Mouse (Mus musculus) forebrain, postnatal 0 days (tissue): Measurements from ENCODE around the gene Mnx1. TPM values are rescaled to one million over a fixed set of nuclear protein-coding genes. Genes with fewer than 3 reads are reported as not detected.

Experiments
- ATAC-seq: fragments of 200-750 bp; cut with Nextera tagmentation; 2 replicates; pipeline ENCODE4 v1.8.0; 2017; ENCODE audit warnings: mild to moderate bottlenecking, moderate library complexity
- DNase-seq: peaks from one replicate; pipeline ENCODE4 v3.0.0-alpha.2; 2015
- H3K27ac ChIP-seq: fragments of 300-500 bp; sonication (generic); 2 replicates; pipeline ENCODE4 v1.5.1; 2014; ENCODE audit warnings: low read depth, mild to moderate bottlenecking, antibody characterized with exemption, low read length, moderate library complexity, mixed read lengths
- H3K27me3 ChIP-seq: fragments of 300-500 bp; sonication (generic); 2 replicates; pipeline ENCODE4 v1.6.1; 2014; ENCODE audit warnings: mild to moderate bottlenecking, low read length, mixed read lengths; ENCODE audit not compliant: insufficient read depth
- H3K36me3 ChIP-seq: fragments of 300-500 bp; sonication (generic); 2 replicates; pipeline ENCODE4 v1.6.1; 2014; ENCODE audit warnings: mild to moderate bottlenecking, moderate library complexity; ENCODE audit not compliant: insufficient read depth
- H3K4me1 ChIP-seq: fragments of 300-500 bp; sonication (generic); 2 replicates; pipeline ENCODE4 v1.6.1; 2014; ENCODE audit warnings: antibody characterized with exemption; ENCODE audit not compliant: insufficient read depth
- H3K4me2 ChIP-seq: fragments of 300-500 bp; sonication (generic); 2 replicates; pipeline ENCODE4 v1.6.1; 2014; ENCODE audit warnings: low read depth, mild to moderate bottlenecking, moderate library complexity
- H3K4me3 ChIP-seq: fragments of 300-500 bp; sonication (generic); 2 replicates; pipeline ENCODE4 v1.5.1; 2014; ENCODE audit warnings: low read depth, low read length, mixed read lengths
- H3K9ac ChIP-seq: fragments of 300-500 bp; sonication (generic); 2 replicates; pipeline ENCODE4 v1.6.1; 2014; ENCODE audit warnings: mild to moderate bottlenecking
- H3K9me3 ChIP-seq: fragments of 300-500 bp; sonication (generic); 2 replicates; pipeline ENCODE4 v1.6.1; 2016; ENCODE audit warnings: low read length
- CTCF ChIP-seq: sonication (generic); IDR thresholded peaks from 2 replicates; pipeline ENCODE4 v1.5.1; 2016; ENCODE audit warnings: antibody characterized with exemption, control low read depth, low read depth
- WGBS: fragments of 180-500 bp; shearing (Covaris S2); extraction: QIAGEN DNeasy Blood & Tissue Kit; methylation state at CpG from one replicate; pipeline ENCODE4 v1.1.7; 2014; 5-methylcytosine and 5-hydroxymethylcytosine counted together
- polyA plus RNA-seq: library from polyadenylated mRNA; unstranded; fragments of >200 nt; fragmentation: Nextera tagmentation; extraction: Ambion mirVana; gene quantifications from 2 replicates; pipeline ENCODE4 v1.2.1, GENCODE M21; 2015
- total RNA-seq: library from RNA; depleted of rRNA; stranded (reverse); fragments of >200 nt; gene quantifications from 2 replicates; pipeline ENCODE4 v1.2.3, GENCODE M21; 2014

Mnx1 gene
- total and polyA plus RNA-seq, 2 experiments from 2014 or later, result not detected

DNA sequence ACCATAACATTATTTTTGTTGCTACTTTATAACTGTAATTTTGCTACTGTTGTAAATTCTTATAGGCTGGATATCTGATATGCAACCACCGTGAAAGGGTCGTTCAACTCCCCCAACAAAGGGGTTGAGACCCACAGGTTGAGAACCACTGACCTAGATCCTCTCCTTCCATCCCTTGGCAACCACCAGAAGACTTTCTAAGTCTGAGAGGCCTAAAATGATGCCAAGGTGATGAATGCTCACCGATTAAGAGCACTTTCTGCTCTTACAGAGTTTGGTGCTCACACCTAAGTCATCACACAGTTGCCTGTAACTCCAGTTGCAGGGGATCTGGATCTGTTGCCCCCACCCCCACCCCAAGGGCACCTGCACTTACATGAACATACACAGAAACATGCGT is 8.8 kb downstream of the Mnx1 start:
- H3K9me3 ChIP-seq, result no peaks in the 10 kb centered on the region
- no peak overlapping the region for H3K9ac ChIP-seq
- H3K4me3 ChIP-seq, result no peak overlapping the region
- TF ChIP-seq CTCF, result no peak
- ATAC-seq, result no peak
- H3K27ac ChIP-seq, result no peak overlapping the region
- H3K4me1 ChIP-seq, result peaks cover 5% of the 10 kb centered on the region; the same call in 1 of the 2 replicates
- H3K27me3 ChIP-seq, result peaks cover 76% of the 10 kb centered on the region
- no peak overlapping the region for H3K4me2 ChIP-seq
- H3K36me3 ChIP-seq, result no peaks in the 10 kb centered on the region
- DNase-seq, result no peak
- WGBS, result 5% methylated on average over 4 of the region's 4 CpGs

GRCm38 (mm10) chr5:29468351-29469065 is 9.8 kb downstream of the Mnx1 start:
- Histone ChIP-seq H3K4me3 (peak overlapping the region; percentile 31), H3K27me3 (peaks cover 67% of the 10 kb centered on the region), H3K9me3 (no peaks in the 10 kb centered on the region), H3K4me1 (peaks cover 5% of the 10 kb centered on the region; the same call in 1 of the 2 replicates), H3K27ac (no peak overlapping the region), H3K9ac (no peak overlapping the region), H3K36me3 (no peaks in the 10 kb centered on the region), H3K4me2 (peak overlapping the region; percentile 53)
- 2% methylated on average over 17 of the region's 17 CpGs for WGBS
- no peak for TF ChIP-seq CTCF
- DNase-seq, result peak; percentile 6
- no peak for ATAC-seq

DNA sequence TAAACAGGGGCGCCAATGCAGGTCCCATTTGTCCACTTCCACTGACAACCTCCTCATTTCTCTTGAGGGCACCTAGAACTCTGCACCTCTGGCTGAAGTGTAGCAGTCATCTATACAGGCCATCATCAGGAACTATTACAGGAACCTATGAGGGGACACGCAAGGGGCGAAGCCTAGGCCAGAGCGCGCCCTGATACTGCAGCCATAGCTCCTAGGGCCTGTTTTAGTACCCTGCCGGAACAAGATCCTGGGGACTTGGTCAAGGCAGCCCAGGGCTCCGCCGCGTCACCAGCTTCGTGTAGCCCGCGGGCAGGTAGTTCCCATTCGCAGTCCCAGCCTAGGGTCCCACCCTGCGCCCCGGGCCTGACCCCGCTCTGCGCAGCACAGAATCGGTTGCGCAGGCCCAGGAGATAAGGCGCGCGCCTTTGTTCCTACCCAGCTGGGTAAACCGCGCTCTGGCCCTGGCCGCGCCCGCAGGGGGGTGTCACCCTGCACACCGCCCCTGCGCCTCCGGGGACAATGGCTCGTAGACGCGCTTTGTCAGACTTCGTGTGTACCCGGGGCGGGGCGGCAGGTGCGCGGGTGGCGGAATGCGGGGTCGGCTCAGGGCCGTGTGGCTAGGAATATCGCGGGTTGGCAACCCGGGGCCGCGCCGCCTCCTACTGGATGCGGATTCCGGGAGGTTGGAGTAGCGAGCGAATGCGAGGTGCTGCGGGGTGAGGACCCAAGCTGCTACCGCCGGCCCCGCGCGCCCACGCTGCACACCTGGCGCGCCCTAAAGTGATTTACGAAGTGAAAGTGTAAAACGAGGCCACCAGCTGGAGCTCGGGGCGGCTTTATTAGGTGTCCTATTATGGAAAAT is 10.6 kb downstream of the Mnx1 start:
- DNase-seq (peak; percentile 4), ATAC-seq (peak; percentile 60)
- Histone ChIP-seq H3K36me3 (no peaks in the 10 kb centered on the region), H3K4me1 (peaks cover 5% of the 10 kb centered on the region; the same call in 1 of the 2 replicates), H3K9me3 (no peaks in the 10 kb centered on the region), H3K4me2 (peak overlapping the region; percentile 53), H3K27ac (no peak overlapping the region), H3K9ac (no peak overlapping the region; the same call in 1 of the 2 replicates), H3K27me3 (peaks cover 59% of the 10 kb centered on the region), H3K4me3 (peak overlapping the region; percentile 31)
- WGBS, result 6% methylated on average over 67 of the region's 67 CpGs
- TF ChIP-seq CTCF, result no peak

- no peak for TF ChIP-seq CTCF
- WGBS, result 81% methylated on average over 9 of the region's 9 CpGs
- ATAC-seq (no peak), DNase-seq (no peak)
- no peak overlapping the region for H3K4me2 ChIP-seq
- no peak overlapping the region for H3K27ac ChIP-seq
- no peaks in the 10 kb centered on the region for H3K9me3 ChIP-seq
- H3K4me3 ChIP-seq, result no peak overlapping the region
- H3K36me3 ChIP-seq, result no peaks in the 10 kb centered on the region
- no peak overlapping the region for H3K9ac ChIP-seq
- H3K4me1 ChIP-seq, result peaks cover under 1% of the 10 kb centered on the region; the same call in 1 of the 2 replicates
- peaks cover 22% of the 10 kb centered on the region for H3K27me3 ChIP-seq
Measured at GRCm38 (mm10) chr5:29462943-29463686, 15.2 kb downstream of the Mnx1 start.

- no peak for TF ChIP-seq CTCF
- ATAC-seq, result 0 out of 2 replicates have a peak, but pooled peaks have one; percentile 10
Measured at GRCm38 (mm10) chr5:29456895-29457656, 21.2 kb downstream of the Mnx1 start.

GRCm38 (mm10) chr5:29452352-29452751 is 25.9 kb downstream of the Mnx1 start:
- 70% methylated on average over 4 of the region's 4 CpGs for WGBS

More at GRCm38 (mm10) chr5:29456895-29457656, 21.2 kb downstream of the Mnx1 start:
- Histone ChIP-seq H3K4me2 (no peak overlapping the region), H3K27me3 (no peaks in the 10 kb centered on the region), H3K36me3 (peaks cover 22% of the 10 kb centered on the region), H3K4me1 (no peaks in the 10 kb centered on the region), H3K27ac (no peak overlapping the region), H3K4me3 (no peak overlapping the region), H3K9ac (no peak overlapping the region), H3K9me3 (no peaks in the 10 kb centered on the region)
- no peak for DNase-seq
- 87% methylated on average over 5 of the region's 5 CpGs for WGBS

More at GRCm38 (mm10) chr5:29452352-29452751, 25.9 kb downstream of the Mnx1 start:
- Histone ChIP-seq H3K9ac (no peak overlapping the region), H3K4me1 (no peaks in the 10 kb centered on the region), H3K4me3 (no peak overlapping the region), H3K36me3 (peaks cover 60% of the 10 kb centered on the region), H3K27ac (no peak overlapping the region), H3K27me3 (no peaks in the 10 kb centered on the region), H3K4me2 (no peak overlapping the region), H3K9me3 (no peaks in the 10 kb centered on the region)
- ATAC-seq (no peak; the same call in 1 of the 2 replicates), DNase-seq (no peak)
- TF ChIP-seq CTCF, result no peak
